Mouse (Mus musculus) lung, adult 2 months (tissue): ENCODE data around the gene Psmb9.

Experiments
- CTCF ChIP-seq: fragments of 200-500 bp; IDR thresholded peaks from 2 replicates; pipeline ENCODE4 v1.5.1; 2011; ENCODE audit warnings: mild to moderate bottlenecking, low read length, control low read depth; ENCODE audit not compliant: insufficient read depth
- POLR2A ChIP-seq: fragments of 200-500 bp; IDR thresholded peaks from 2 replicates; pipeline ENCODE4 v1.6.1; 2011; ENCODE audit warnings: low read depth, mild to moderate bottlenecking, control low read depth, low read length, borderline replicate concordance; ENCODE audit errors: extremely low read depth

- TF ChIP-seq CTCF (no peak), POLR2A (no peak)
These were observed 15.9 kb upstream of the Psmb9 start, which contains the start of gene Tap2 for GRCm38 (mm10) chr17:34203444-34203843.
